Mouse (Mus musculus): ENCODE data around the gene Mbnl2.

DNA sequence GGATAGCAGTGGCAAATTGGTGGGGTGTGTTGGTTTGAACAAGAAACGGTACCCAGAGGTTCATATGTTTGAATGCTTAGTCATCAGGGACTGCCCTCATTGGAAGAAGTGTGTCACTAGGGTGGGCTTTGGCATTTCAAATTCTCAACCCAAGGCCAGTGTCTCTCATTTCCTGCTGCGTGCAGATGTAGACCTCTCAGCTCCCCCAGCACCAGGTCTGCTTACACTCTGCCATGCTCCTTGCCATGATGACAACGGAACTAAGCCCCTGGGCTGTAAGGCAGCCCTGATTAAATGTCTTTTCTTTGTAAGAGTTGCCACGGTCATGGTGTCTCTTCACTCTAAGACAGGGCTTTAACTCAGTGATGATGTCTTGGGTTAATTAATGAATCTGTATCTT lies 69.2 kb downstream of the Mbnl2 start:
- TF ChIP-seq POLR2A (IDR thresholded peaks at IDR 0.05; ENCODE audit: borderline replicate concordance, low read depth, low read length) (no peak), CTCF (IDR thresholded peaks at IDR 0.05; ENCODE audit: low read depth, low read length) (no peak)
